Mouse (Mus musculus) inflammation-experienced regulatory T-cells, adult 16 weeks (primary cell): Measurements from ENCODE around the gene Krtap2-4. TPM values are rescaled to one million over a fixed set of nuclear protein-coding genes. Genes with fewer than 3 reads are reported as not detected.

ENCODE experiments used
- polyA plus RNA-seq: library from polyadenylated mRNA; unstranded; fragments of 100-300 nt; shearing (Covaris generic); gene quantifications from one replicate; pipeline ENCODE4 v1.2.1, GENCODE M21; 2017

The Krtap2-4 gene
- polyA plus RNA-seq: not detected

GRCm38 (mm10) chr11:99614796-99615363 lies at the start of gene Krtap2-4:
Gene Krtap2-4 (minus strand): TSS chr11:99614846.

DNA sequence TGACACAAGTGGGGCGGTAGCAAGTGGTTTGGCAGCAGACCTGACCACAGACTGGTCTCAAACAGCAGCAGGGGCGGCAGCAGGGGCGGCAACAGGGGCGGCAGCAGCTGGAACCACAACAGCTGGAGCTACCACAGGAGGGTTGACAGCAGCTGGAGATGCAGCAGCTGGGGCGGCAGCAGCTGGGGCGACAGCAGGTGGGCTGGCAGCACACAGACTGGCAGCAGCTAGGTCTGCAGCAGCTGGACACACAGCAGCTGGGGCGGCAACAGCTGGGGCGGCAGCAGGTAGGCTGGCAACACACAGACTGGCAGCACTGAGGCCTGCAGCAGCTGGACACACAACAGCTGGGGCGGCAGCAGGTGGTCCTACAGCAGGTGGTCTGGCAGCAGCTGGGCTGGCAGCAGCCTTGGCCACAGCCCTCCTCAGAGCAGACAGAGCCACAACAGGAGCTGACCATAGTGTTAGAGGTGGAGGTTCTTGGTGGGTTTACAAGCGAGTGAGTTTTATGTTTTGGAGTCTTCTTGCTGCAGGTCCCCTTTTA lies 43.9 kb upstream of the Krtap2-4 start, which contains the start of gene Gm11563:
Gm11563 (minus strand) TSS at position 494 of the 544 bp plus-strand sequence.

GRCm38 (mm10) chr11:99650136-99650535 lies 35.5 kb upstream of the Krtap2-4 start, which contains the start of gene Gm11555:
Gene Gm11555 (minus strand): TSS chr11:99650236.

GRCm38 (mm10) chr11:99643635-99644139 lies 29.0 kb upstream of the Krtap2-4 start, which contains the start of gene Krtap4-7:
Gene Krtap4-7 (minus strand): TSS chr11:99644089.

DNA sequence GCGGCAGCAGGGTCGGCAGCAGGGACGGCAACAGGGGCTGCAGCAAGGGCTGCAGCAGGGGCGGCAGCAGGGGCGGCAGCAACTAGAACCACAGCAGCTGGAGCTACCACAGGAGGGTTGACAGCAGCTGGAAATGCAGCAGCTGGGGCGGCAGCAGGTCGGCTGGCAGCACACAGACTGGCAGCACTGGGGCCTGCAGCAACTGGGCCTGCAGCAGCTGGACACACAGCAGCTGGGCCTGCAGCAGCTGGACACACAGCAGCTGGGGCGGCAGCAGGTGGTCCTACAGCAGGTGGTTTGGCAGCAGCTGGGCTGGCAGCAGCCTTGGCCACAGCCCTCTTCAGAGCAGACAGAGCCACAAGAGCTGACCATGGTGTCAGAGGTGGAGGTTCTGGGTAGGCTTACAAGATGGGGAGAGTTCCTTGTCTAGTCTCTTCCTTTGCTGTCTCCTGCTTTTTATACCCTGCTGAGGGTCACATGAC lies 20.0 kb upstream of the Krtap2-4 start, which contains the start of gene Krtap4-2:
Krtap4-2 (minus strand) TSS at position 432 of the 482 bp plus-strand sequence.

DNA sequence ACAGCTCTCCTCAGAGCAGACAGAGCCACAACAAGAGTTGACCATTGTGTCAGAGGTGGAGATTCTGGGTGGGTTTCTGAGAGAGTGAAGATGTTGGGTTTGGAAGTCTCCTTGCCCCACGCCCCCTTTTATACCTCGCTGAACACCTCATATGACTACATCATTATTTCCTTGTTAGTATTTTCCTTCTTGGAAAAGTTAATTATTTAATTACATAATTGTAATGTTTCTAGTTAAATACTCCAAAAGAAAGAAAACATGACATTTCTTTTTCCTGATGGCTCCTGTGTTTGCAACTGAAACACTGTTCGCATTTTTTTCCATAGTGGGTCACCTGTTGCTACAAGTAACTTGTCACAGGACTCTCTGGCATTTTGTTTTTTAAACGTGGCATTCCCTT lies 13.5 kb upstream of the Krtap2-4 start, which contains the start of gene Krtap4-1:
Krtap4-1 (minus strand) TSS at position 101 of the 400 bp plus-strand sequence.

DNA sequence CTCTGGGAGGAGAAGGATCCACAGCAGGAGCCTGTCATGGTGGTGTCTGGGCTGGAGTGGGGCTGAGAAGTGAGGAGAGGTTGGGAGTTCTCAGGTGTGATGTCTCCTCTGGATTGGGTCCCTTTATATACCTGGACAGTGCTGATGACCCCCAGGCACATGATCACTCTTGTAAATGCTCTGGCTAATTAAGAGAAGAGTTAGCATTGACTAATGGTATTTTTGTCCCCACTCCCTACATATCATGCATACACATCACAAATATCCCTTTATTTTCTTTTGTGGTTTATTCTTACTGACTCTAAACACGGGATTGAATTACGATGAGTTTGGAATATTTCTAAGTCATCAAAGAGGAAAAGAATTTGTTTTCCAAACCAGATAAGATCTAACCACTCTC lies 5.7 kb upstream of the Krtap2-4 start, which contains the start of gene Gm11562:
Gm11562 (minus strand) TSS at position 101 of the 400 bp plus-strand sequence.

DNA sequence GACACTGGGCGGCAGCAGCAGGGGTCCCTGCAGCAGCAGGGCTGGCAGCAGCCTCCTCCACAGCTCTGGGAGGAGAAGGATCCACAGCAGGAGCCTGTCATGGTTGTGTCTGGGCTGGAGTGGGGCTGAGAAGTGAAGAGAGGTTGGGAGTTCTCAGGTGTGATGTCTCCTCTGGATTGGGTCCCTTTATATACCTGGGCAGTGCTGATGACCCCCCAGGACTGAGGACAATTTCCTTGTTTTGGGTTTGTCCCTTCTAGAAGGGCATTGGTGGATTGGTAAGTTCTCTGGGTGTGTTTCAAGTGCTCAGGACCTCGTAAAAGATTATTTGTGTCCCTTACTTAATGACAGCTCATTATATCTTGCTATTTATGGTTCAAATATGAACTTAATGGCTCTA lies 4.6 kb downstream of the Krtap2-4 start, which contains the start of gene Gm11937:
Gm11937 (minus strand) TSS at position 101 of the 400 bp plus-strand sequence.

GRCm38 (mm10) chr11:99603208-99603607 lies 11.4 kb downstream of the Krtap2-4 start, which contains the start of gene Gm11938:
Gene Gm11938 (minus strand): TSS chr11:99603308.

GRCm38 (mm10) chr11:99597742-99598141 lies 16.9 kb downstream of the Krtap2-4 start, which contains the start of gene Krtap9-3:
Gene Krtap9-3 (minus strand): TSS chr11:99598105.

GRCm38 (mm10) chr11:99590981-99591380 lies 23.7 kb downstream of the Krtap2-4 start, which contains the start of gene Krtap1-3:
Gene Krtap1-3 (minus strand): TSS chr11:99591339.

GRCm38 (mm10) chr11:99583245-99583704 lies 31.4 kb downstream of the Krtap2-4 start, which contains the start of gene Krtap1-4:
Gene Krtap1-4 (minus strand): TSS chr11:99583654.

GRCm38 (mm10) chr11:99580636-99581035 lies 34.0 kb downstream of the Krtap2-4 start, which contains the start of gene Krtap1-5:
Gene Krtap1-5 (minus strand): TSS chr11:99581016.

GRCm38 (mm10) chr11:99566530-99566929 lies 48.1 kb downstream of the Krtap2-4 start, which contains the start of gene Krtap3-1:
Gene Krtap3-1 (minus strand): TSS chr11:99566630.

Other genes starting within 250 kb of the Krtap2-4 start
- gene Krt28, start 239.9 kb downstream of the Krtap2-4 start, polyA plus RNA-seq: not detected
- 21.7 TPM for gene Krt10, start 225.5 kb downstream of the Krtap2-4 start, polyA plus RNA-seq
- not detected for gene Krt12, start 192.6 kb downstream of the Krtap2-4 start, polyA plus RNA-seq
- not detected for gene Krt20, start 176.7 kb downstream of the Krtap2-4 start, polyA plus RNA-seq
- gene Krt23, start 121.7 kb downstream of the Krtap2-4 start, polyA plus RNA-seq: not detected
- gene Krt39, start 93.5 kb downstream of the Krtap2-4 start, polyA plus RNA-seq: not detected
- not detected for gene Krt40, start 71.7 kb downstream of the Krtap2-4 start, polyA plus RNA-seq
- gene Krtap3-3, start 64.0 kb downstream of the Krtap2-4 start, polyA plus RNA-seq: not detected
- gene Krtap3-2, start 58.0 kb downstream of the Krtap2-4 start, polyA plus RNA-seq: not detected
- not detected for gene Gm11939, start 55.4 kb downstream of the Krtap2-4 start, polyA plus RNA-seq
- not detected for gene Krtap3-1, start 48.2 kb downstream of the Krtap2-4 start, polyA plus RNA-seq
- not detected for gene Krtap1-5, start 33.8 kb downstream of the Krtap2-4 start, polyA plus RNA-seq
- not detected for gene Krtap1-4, start 31.2 kb downstream of the Krtap2-4 start, polyA plus RNA-seq
- not detected for gene Krtap1-3, start 23.5 kb downstream of the Krtap2-4 start, polyA plus RNA-seq
- gene Krtap9-3, start 16.7 kb downstream of the Krtap2-4 start, polyA plus RNA-seq: not detected
- gene Gm11938, start 11.5 kb downstream of the Krtap2-4 start, polyA plus RNA-seq: not detected
- not detected for gene Gm11937, start 4.7 kb downstream of the Krtap2-4 start, polyA plus RNA-seq
- not detected for gene Gm11562, start 5.6 kb upstream of the Krtap2-4 start, polyA plus RNA-seq
- gene Krtap4-1, start 13.4 kb upstream of the Krtap2-4 start, polyA plus RNA-seq: not detected
- not detected for gene Krtap4-2, start 20.2 kb upstream of the Krtap2-4 start, polyA plus RNA-seq
- not detected for gene Krtap4-7, start 29.2 kb upstream of the Krtap2-4 start, polyA plus RNA-seq
- not detected for gene Gm11555, start 35.4 kb upstream of the Krtap2-4 start, polyA plus RNA-seq
- gene Gm11563, start 44.1 kb upstream of the Krtap2-4 start, polyA plus RNA-seq: not detected
- not detected for gene Krtap4-6, start 51.1 kb upstream of the Krtap2-4 start, polyA plus RNA-seq
- not detected for gene Gm14190, start 75.9 kb upstream of the Krtap2-4 start, polyA plus RNA-seq
- not detected for gene Gm14180, start 119.4 kb upstream of the Krtap2-4 start, polyA plus RNA-seq
- not detected for gene Gm11595, start 158.1 kb upstream of the Krtap2-4 start, polyA plus RNA-seq
- gene Krtap4-8, start 165.9 kb upstream of the Krtap2-4 start, polyA plus RNA-seq: not detected
- not detected for gene Krtap4-9, start 170.4 kb upstream of the Krtap2-4 start, polyA plus RNA-seq
- gene Gm11596, start 178.6 kb upstream of the Krtap2-4 start, polyA plus RNA-seq: not detected
- not detected for gene Gm11569, start 184.1 kb upstream of the Krtap2-4 start, polyA plus RNA-seq
- gene Gm11554, start 189.6 kb upstream of the Krtap2-4 start, polyA plus RNA-seq: not detected
- not detected for gene Krtap4-13, start 195.0 kb upstream of the Krtap2-4 start, polyA plus RNA-seq
- gene Gm11564, start 200.8 kb upstream of the Krtap2-4 start, polyA plus RNA-seq: not detected
- not detected for gene 2300003K06Rik, start 223.2 kb upstream of the Krtap2-4 start, polyA plus RNA-seq
- not detected for gene Krtap4-16, start 236.8 kb upstream of the Krtap2-4 start, polyA plus RNA-seq
- gene Gm11568, start 243.1 kb upstream of the Krtap2-4 start, polyA plus RNA-seq: not detected
- not detected for gene Gm11559, start 249.6 kb upstream of the Krtap2-4 start, polyA plus RNA-seq